Mouse (Mus musculus): ENCODE measurements around the gene Tcn2.

DNA sequence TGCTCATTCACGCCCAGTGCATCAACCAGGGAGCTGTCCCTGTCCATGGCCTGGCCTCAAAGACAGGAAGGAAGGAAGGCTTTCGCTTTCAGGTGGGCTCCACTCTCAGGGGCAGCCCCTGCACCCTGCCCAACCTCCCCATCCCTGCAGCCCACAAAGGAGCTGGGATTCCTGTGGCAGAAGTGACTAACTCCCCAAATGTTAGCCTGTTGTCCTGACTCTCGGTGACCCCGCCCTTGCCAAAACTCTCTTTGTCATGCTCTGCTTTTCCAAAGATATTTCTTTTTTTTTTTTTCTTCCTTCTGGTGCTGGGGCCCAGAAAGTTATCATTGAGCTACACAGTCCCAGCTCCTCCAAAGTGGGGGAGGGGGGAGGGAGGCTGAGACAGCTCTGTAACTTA is 22.7 kb downstream of the Tcn2 start:
- no peak for TF ChIP-seq POLR2A (IDR thresholded peaks at IDR 0.05; ENCODE audit: extremely low read depth, insufficient read depth, low read length)
- no peak for TF ChIP-seq CTCF (IDR thresholded peaks at IDR 0.05; ENCODE audit: extremely low read depth, insufficient read depth, low read length)
